Mouse (Mus musculus): ENCODE results near the gene Rap2a.

DNA sequence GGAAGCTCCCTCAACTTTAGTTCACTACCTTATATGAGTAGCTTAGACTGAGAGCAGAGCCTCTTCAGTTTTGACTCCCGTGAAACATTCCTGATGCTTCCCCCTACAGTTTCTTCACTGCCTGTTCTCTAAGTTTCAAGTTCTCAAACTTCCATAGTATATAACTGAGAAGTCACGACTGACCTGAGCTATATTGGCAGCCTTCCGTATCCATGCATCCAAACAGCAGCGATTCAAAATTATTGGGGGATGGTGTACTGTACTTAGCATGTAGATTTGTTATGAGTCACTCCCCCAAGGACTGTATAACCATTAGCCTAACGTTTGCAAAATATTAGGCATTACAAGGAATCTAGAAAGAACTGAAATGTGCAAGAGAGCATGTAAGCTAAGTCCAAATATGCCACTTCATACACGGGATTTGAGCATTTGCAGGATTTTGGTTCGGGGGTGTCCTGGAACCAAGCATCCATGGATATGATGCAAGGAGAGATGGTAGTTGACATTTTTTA, 2.0 kb upstream of the Rap2a start:
- no peak for TF ChIP-seq CTCF (IDR thresholded peaks at IDR 0.05; ENCODE audit: low read depth, low read length)
- TF ChIP-seq POLR2A (IDR thresholded peaks at IDR 0.05; ENCODE audit: borderline replicate concordance, low read depth, low read length): no peak
